Mouse (Mus musculus) embryonic fibroblast, embryonic 13.5 days (primary cell): ENCODE measurements around the gene Rbm20.

ENCODE experiments used
- CTCF ChIP-seq: IDR thresholded peaks from 2 replicates; pipeline ENCODE4 v1.5.1; 2011; ENCODE audit warnings: mild to moderate bottlenecking, control low read depth, low read length, moderate library complexity, borderline replicate concordance; ENCODE audit not compliant: insufficient read depth
- POLR2A ChIP-seq: IDR thresholded peaks from 2 replicates; pipeline ENCODE4 v1.6.1; 2011; ENCODE audit warnings: low read depth, mild to moderate bottlenecking, control low read depth, low read length, moderate library complexity

DNA sequence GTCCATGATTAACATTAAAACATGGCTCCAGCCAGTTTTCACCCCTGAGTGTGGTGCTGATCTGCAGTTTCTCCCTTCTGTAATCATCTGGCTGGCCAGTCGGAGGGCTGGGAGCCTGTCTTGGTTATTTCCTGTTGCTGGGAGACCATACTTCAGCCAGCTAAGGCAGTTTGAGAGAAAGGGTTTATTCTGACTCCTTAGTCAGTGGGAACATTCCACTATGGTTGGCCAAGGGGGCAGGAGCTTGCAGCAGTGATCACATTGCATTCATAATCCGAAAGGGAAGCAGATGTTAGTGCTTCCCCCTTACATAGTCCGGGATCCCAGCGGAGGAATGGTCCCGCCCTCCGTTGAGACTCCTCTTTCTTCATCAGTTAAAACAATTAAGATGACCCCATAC, 19.0 kb downstream of the Rbm20 start:
- no peak for TF ChIP-seq CTCF
- no peak for TF ChIP-seq POLR2A
